Mouse (Mus musculus) thymus, adult 2 months (tissue): Measurements from ENCODE around the gene Gm20388.

Experiments
- CTCF ChIP-seq: fragments of 200-500 bp; IDR thresholded peaks from 2 replicates; pipeline ENCODE4 v1.5.1; 2012; ENCODE audit warnings: mild to moderate bottlenecking, control low read depth, low read length, moderate library complexity, borderline replicate concordance; ENCODE audit not compliant: control insufficient read depth, poor library complexity, insufficient read depth; ENCODE audit errors: extremely low read depth
- POLR2A ChIP-seq: fragments of 200-500 bp; IDR thresholded peaks from 2 replicates; pipeline ENCODE4 v1.6.1; 2012; ENCODE audit warnings: mild to moderate bottlenecking, low read length, control low read depth, moderate library complexity; ENCODE audit not compliant: control insufficient read depth, poor library complexity, insufficient read depth; ENCODE audit errors: extremely low read depth

DNA sequence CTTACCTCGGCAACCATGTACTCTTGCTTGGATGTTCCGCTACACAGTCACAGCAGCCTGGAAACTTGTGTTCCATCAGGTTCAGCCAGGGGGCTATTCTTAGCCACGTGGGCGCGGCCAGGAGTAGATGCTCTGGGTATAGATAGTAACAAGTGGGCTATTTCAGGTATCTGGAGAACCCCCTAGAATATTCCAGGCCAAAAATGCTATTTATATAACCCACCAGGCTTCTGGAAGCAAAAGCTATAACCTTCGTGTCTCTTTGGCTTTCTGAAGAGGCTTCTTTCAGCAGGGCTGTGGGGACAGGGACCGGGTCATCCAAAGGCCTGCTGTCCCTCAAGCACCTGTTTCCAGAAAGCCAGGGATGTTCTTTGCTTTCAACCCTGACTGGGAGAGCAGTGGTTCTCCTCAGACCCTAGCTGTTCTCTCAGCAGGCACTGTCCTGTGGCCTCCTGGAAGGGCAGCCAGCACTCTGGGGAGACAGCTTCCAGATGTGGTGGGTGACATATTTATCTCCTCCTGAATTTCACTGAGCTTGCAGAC lies 2540.6 kb downstream of the Gm20388 start:
- TF ChIP-seq CTCF: no peak
- no peak for TF ChIP-seq POLR2A
